Mouse (Mus musculus) MEL (cell line): ENCODE data around the gene Manf. TPM values are rescaled to one million over a fixed set of nuclear protein-coding genes. Genes with fewer than 3 reads are reported as not detected.

Source experiments
- DNase-seq: peaks from one replicate; pipeline ENCODE4 v3.0.0; 2011; ENCODE audit warnings: low read depth, low spot score
- H3K27ac ChIP-seq: 2 replicates; pipeline ENCODE4 v1.5.1; 2012; ENCODE audit warnings: low read depth, mild to moderate bottlenecking, control low read depth, low read length, moderate library complexity; ENCODE audit not compliant: control insufficient read depth
- H3K27me3 ChIP-seq, 2 experiments: fragments of 150-350 bp in 1 of 2; sonication (generic) in 1 of 2; 2 replicates each; pipeline ENCODE4 v1.6.1; 2012; ENCODE audit warnings: low read length in 2 of 2, mild to moderate bottlenecking in 2 of 2, improper control_type of control experiment in 1 of 2, moderate library complexity in 1 of 2; ENCODE audit not compliant: insufficient read depth in 2 of 2, control insufficient read depth in 1 of 2
- H3K36me3 ChIP-seq, 2 experiments: 2 replicates each; pipeline ENCODE4 v1.6.1; 2012 to 2014; ENCODE audit warnings: low read length in 2 of 2, improper control_type of control experiment in 1 of 2, inconsistent platforms in 1 of 2, mild to moderate bottlenecking in 1 of 2; ENCODE audit not compliant: insufficient read depth in 2 of 2, control insufficient read depth in 1 of 2
- H3K4me1 ChIP-seq, 2 experiments: fragments of 150-350 bp in 1 of 2; sonication (generic) in 1 of 2; 2 replicates each; pipeline ENCODE4 v1.6.1; 2012; ENCODE audit warnings: low read length in 2 of 2, improper control_type of control experiment in 1 of 2, mild to moderate bottlenecking in 1 of 2; ENCODE audit not compliant: insufficient read depth in 2 of 2, control insufficient read depth in 1 of 2
- H3K4me3 ChIP-seq, 2 experiments: fragments of 150-350 bp in 1 of 2; sonication (generic) in 1 of 2; 2 replicates each; pipeline ENCODE4 v1.5.1; 2012; ENCODE audit warnings: low read depth in 2 of 2, low read length in 2 of 2, mild to moderate bottlenecking in 2 of 2, moderate library complexity in 2 of 2, control low read depth in 1 of 2, improper control_type of control experiment in 1 of 2; ENCODE audit not compliant: control insufficient read depth in 1 of 2, insufficient read depth in 1 of 2
- H3K79me2 ChIP-seq: 2 replicates; pipeline ENCODE4 v1.6.1; 2012; ENCODE audit warnings: mild to moderate bottlenecking, low read length, moderate library complexity; ENCODE audit not compliant: control insufficient read depth, poor library complexity, insufficient read depth
- H3K9ac ChIP-seq: 2 replicates; pipeline ENCODE4 v1.6.1; 2012; ENCODE audit warnings: low read depth, mild to moderate bottlenecking, control low read depth, low read length, moderate library complexity; ENCODE audit not compliant: control insufficient read depth, poor library complexity, severe bottlenecking
- H3K9me3 ChIP-seq: fragments of 150-350 bp; sonication (generic); replicated peaks from 2 replicates; pipeline ENCODE4 v1.6.1; 2012; ENCODE audit warnings: mild to moderate bottlenecking, low read length, improper control_type of control experiment, moderate library complexity; ENCODE audit not compliant: insufficient read depth
- CTCF ChIP-seq, 3 experiments: IDR thresholded peaks in 2 of 3; conservative IDR thresholded peaks in 1 of 3; 2 replicates each; pipeline ENCODE4 v1.5.1; 2011 to 2012; ENCODE audit warnings: low read length in 3 of 3, low read depth in 2 of 3, mild to moderate bottlenecking in 2 of 3, improper control_type of control experiment in 1 of 3, inconsistent platforms in 1 of 3, mixed read lengths in 1 of 3, moderate library complexity in 1 of 3; ENCODE audit not compliant: control insufficient read depth in 1 of 3, insufficient read depth in 1 of 3, poor library complexity in 1 of 3, severe bottlenecking in 1 of 3
- ELF1 ChIP-seq: IDR thresholded peaks from 2 replicates; pipeline ENCODE4 v1.6.1; 2014; ENCODE audit warnings: low read depth, mild to moderate bottlenecking, inconsistent platforms, low read length, improper control_type of control experiment, moderate library complexity
- GABPA ChIP-seq: IDR thresholded peaks from 2 replicates; pipeline ENCODE4 v1.6.1; 2012; ENCODE audit warnings: low read depth, mild to moderate bottlenecking, inconsistent platforms, low read length, improper control_type of control experiment, moderate library complexity
- JUND ChIP-seq: IDR thresholded peaks from 2 replicates; pipeline ENCODE4 v1.6.1; 2011; ENCODE audit warnings: low read depth, mild to moderate bottlenecking, improper control_type of control experiment, low read length
- KAT2A ChIP-seq: conservative IDR thresholded peaks from 2 replicates; pipeline ENCODE4 v1.6.1; 2012; ENCODE audit warnings: low read depth, low read length, improper control_type of control experiment, inconsistent platforms
- MAX ChIP-seq: IDR thresholded peaks from 2 replicates; pipeline ENCODE4 v1.6.1; 2011; ENCODE audit warnings: low read length, improper control_type of control experiment
- MEF2A ChIP-seq: IDR thresholded peaks from 2 replicates; pipeline ENCODE4 v1.6.1; 2014; ENCODE audit warnings: low read depth, mild to moderate bottlenecking, inconsistent platforms, low read length, improper control_type of control experiment; ENCODE audit not compliant: poor library complexity, insufficient replicate concordance, severe bottlenecking; ENCODE audit errors: extremely low read depth
- NELFE ChIP-seq: IDR thresholded peaks from 2 replicates; pipeline ENCODE4 v1.6.1; 2011; ENCODE audit warnings: low read depth, low read length, improper control_type of control experiment
- NRF1 ChIP-seq: IDR thresholded peaks from 2 replicates; pipeline ENCODE4 v1.6.1; 2014; ENCODE audit warnings: low read depth, mild to moderate bottlenecking, inconsistent platforms, low read length, improper control_type of control experiment, moderate library complexity; ENCODE audit not compliant: poor library complexity, insufficient read depth, severe bottlenecking
- POLR2A ChIP-seq, 2 experiments: IDR thresholded peaks; 2 replicates each; pipeline ENCODE4 v1.6.1; 2011 to 2012; ENCODE audit warnings: low read length in 2 of 2, mild to moderate bottlenecking in 2 of 2, control low read depth in 1 of 2, improper control_type of control experiment in 1 of 2, low read depth in 1 of 2, moderate library complexity in 1 of 2; ENCODE audit not compliant: control insufficient read depth in 1 of 2, insufficient read depth in 1 of 2, poor library complexity in 1 of 2
- TCF12 ChIP-seq: IDR thresholded peaks from 2 replicates; pipeline ENCODE4 v1.6.1; 2014; ENCODE audit warnings: low read depth, mild to moderate bottlenecking, inconsistent platforms, low read length, improper control_type of control experiment, moderate library complexity
- polyA plus RNA-seq, 2 experiments: library from polyadenylated mRNA; stranded (reverse) in 1 of 2; unstranded in 1 of 2; fragments of >175 nt in 1 of 2; fragments of >200 nt in 1 of 2; gene quantifications; 2 replicates each; pipeline versions ENCODE4 v1.2.1 to v1.2.4; 2012; ENCODE audit warnings: low replicate concordance in 2 of 2, low read depth in 1 of 2; ENCODE audit not compliant: insufficient read length in 2 of 2, insufficient read depth in 1 of 2, missing spikeins in 1 of 2
- total RNA-seq: library from RNA; depleted of rRNA; stranded (reverse); fragments of 300-350 nt; gene quantifications from 2 replicates; pipeline ENCODE4 v1.2.3, GENCODE M21; 2012

Gene Manf
- total and polyA plus RNA-seq, 3 experiments: 289 to 316 TPM; not detected in 1

DNA sequence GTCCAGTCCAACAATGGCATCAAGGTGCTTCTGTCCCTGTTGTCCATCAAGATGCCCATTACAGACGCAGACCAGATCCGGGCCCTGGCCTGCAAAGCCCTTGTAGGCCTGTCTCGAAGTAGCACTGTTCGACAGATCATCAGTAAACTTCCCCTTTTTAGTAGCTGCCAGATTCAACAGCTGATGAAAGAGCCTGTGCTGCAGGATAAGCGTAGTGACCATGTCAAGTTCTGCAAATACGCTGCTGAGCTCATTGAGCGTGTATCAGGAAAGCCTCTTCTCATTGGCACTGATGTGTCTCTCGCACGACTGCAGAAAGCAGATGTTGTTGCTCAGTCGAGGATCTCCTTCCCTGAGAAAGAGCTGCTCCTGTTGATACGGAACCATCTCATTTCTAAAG is 33.7 kb downstream of the Manf start (continued):
- TF ChIP-seq CTCF (IDR thresholded peaks at IDR 0.05 in 2 of 3, conservative IDR thresholded peaks at IDR 0.05 in 1 of 3; ENCODE audit: control insufficient read depth in 1 of 3, insufficient read depth in 1 of 3, low read depth in 2 of 3, low read length in 3 of 3, poor library complexity in 1 of 3, severe bottlenecking in 1 of 3) (no peak), POLR2A (IDR thresholded peaks at IDR 0.05; ENCODE audit: control insufficient read depth in 1 of 2, insufficient read depth in 1 of 2, low read depth in 1 of 2, low read length in 2 of 2, poor library complexity in 1 of 2) (no peak), MAX (peak; percentile 93), NRF1 (no peak; the same call in 1 of the 2 replicates), KAT2A (no peak), NELFE (no peak), MEF2A (no peak), ELF1 (no peak)
- TF ChIP-seq, all 39 proteins: peak for 17

DNA sequence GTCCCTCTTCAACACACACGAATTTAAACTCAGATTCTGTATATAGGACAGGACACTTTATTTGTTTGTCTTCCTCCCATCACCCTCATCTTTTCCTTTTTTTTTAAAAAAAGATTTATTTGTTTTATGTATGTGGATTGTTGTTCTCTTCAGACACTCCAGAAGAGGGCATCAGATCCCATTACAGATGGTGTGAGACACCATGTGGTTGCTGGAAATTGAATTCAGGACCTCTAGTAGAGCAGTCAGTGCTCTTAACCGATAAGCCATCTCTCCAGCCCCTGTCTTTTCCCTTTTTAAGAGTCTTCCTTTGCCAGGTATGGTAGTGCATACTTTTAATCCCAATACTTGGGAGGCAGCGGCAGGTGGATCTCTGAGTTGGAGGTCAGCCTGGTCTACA is 35.1 kb downstream of the Manf start:
- peaks cover 2 to 11% of the 10 kb centered on the region in 2 experiments; a peak in 3 of 4 replicates for H3K4me1 ChIP-seq

DNA sequence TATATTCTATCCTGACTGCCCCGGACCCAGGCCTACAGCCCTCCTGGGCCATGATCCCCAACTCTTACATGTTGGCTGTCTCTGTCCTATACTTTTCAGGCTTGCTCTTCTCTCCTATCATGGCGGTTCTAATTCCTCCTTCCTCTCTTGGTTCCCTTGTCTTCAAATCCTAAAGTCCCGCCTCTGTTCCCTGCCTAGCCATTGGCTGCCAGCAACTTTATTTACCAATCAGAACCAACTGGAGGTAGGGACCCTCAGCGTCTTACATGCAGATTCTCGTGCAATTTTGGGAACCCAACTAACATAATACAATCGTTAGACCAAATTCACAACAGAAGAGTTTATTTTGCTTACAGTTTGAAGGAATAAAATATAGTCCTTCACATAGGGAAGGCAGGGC is 49.0 kb downstream of the Manf start:
- H3K36me3 ChIP-seq: peaks cover 0 to 61% of the 10 kb centered on the region in 2 experiments; a peak in 2 of 4 replicates
- H3K4me1 ChIP-seq: no peaks in the 10 kb centered on the region
- H3K9ac ChIP-seq: no peak overlapping the region
- H3K27ac ChIP-seq: no peak overlapping the region
- TF ChIP-seq TCF12: no peak
- TF ChIP-seq, all 39 proteins: peak for 0
- Histone ChIP-seq H3K9me3 (no peaks in the 10 kb centered on the region), H3K27me3 (no peaks in the 10 kb centered on the region), H3K4me3 (no peak overlapping the region), H3K79me2 (no peaks in the 10 kb centered on the region)
- DNase-seq: no peak

More for the DNA sequence above, 35.1 kb downstream of the Manf start:
- H3K27me3 ChIP-seq: no peaks in the 10 kb centered on the region
- 0 out of 2 replicates have a peak, but pooled peaks cover 2% of the 10 kb centered on the region for H3K79me2 ChIP-seq
- H3K36me3 ChIP-seq: peaks cover 14 to 29% of the 10 kb centered on the region in 2 experiments
- H3K9me3 ChIP-seq: no peaks in the 10 kb centered on the region
- H3K4me3 ChIP-seq: no peak overlapping the region
- TF ChIP-seq JUND (no peak), TCF12 (no peak), KAT2A (no peak), CTCF (IDR thresholded peaks at IDR 0.05 in 2 of 3, conservative IDR thresholded peaks at IDR 0.05 in 1 of 3; ENCODE audit: control insufficient read depth in 1 of 3, insufficient read depth in 1 of 3, low read depth in 2 of 3, low read length in 3 of 3, poor library complexity in 1 of 3, severe bottlenecking in 1 of 3) (peak in 1 of 3 experiments; percentile 20; a peak in 2 of 6 replicates), MAX (no peak), GABPA (no peak), MEF2A (no peak)
- no peak overlapping the region for H3K27ac ChIP-seq
- no peak for DNase-seq
- H3K9ac ChIP-seq: no peak overlapping the region
